In the genomic region with DNA sequence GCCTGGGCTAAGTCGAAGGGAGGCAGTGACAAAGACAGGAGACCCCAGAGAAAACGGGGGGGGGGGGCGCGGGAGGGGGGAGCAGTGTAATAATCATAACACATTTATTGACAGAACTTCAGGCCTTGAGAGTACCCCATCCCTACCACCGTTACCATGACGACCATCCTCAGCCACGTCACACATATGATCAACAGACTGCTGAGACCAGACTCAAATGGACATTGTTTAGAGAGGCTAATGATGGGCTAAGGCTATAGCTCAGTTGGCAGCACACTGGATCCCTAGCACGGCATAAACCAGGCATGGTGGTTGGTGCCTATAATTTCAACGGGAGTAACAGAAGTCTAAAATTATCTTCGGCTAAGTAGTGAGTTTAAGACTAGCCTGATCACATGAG, we compare ENCODE assay signal across 12 mouse cellular contexts.
DNase-seq lines count a peak whose midpoint lies in the region; ATAC-seq lines count a peak whose summit lies in the region.
"Had no signal": no experiment of that assay in that cellular context is flagged by ENCODE, and none has a peak within 500 bp of the region (broad histone marks: within the 10 kb centered on the region; RNA-seq: fewer than 3 reads in every experiment).

No protein-coding gene starts in this region.

- no peaks in the 10 kb centered on the region for H3K27me3 ChIP-seq in forebrain, embryonic 16.5 days (replicated peaks; ENCODE audit: control insufficient read depth, insufficient read depth, low read length)
- peaks cover 23% of the 10 kb centered on the region for H3K27me3 ChIP-seq in midbrain, embryonic 12.5 days
- H3K27me3 ChIP-seq: heart, embryonic 13.5 days; intestine, embryonic 15.5 days had no signal

- no peak overlapping the region for H3K4me3 ChIP-seq in forebrain, embryonic 16.5 days (replicated peaks; ENCODE audit: low read length)
- H3K4me3 ChIP-seq in midbrain, embryonic 12.5 days = no peak overlapping the region
- H3K4me3 ChIP-seq: heart, embryonic 13.5 days; intestine, embryonic 15.5 days had no signal

- no peak overlapping the region; the same call in 1 of the 2 replicates for H3K9ac ChIP-seq in forebrain, embryonic 16.5 days (replicated peaks; ENCODE audit: low read depth, low read length)
- no peak overlapping the region for H3K9ac ChIP-seq in midbrain, embryonic 12.5 days (replicated peaks)
- H3K9ac ChIP-seq: heart, embryonic 13.5 days; intestine, embryonic 15.5 days had no signal

- peak; percentile 31 for DNase-seq in embryo, embryonic 10 days (ENCODE audit: low spot score)
- DNase-seq in embryo, embryonic 10.5 days (ENCODE audit: low spot score) = no peak
- peak; percentile 24 for DNase-seq in brain, adult 2 months (ENCODE audit: low read depth, low spot score)
- DNase-seq in frontal cortex, postnatal 14 days (ENCODE audit: low spot score in 2 of 2) = no peak
- no peak for DNase-seq in kidney, adult 9 months
- DNase-seq in urinary bladder, postnatal 25 days (ENCODE audit: low spot score) = no peak
- DNase-seq: thymus, adult 18-20 months had no signal

- peaks cover 29% of the 10 kb centered on the region for H3K4me1 ChIP-seq in forebrain, embryonic 16.5 days (replicated peaks; ENCODE audit: control insufficient read depth, insufficient read depth, low read length)
- H3K4me1 ChIP-seq in midbrain, embryonic 12.5 days = peaks cover 39% of the 10 kb centered on the region
- H3K4me1 ChIP-seq: intestine, embryonic 15.5 days had no signal

- WGBS in forebrain, embryonic 16.5 days = 33% methylated on average over 10 of the region's 10 CpGs
- 54% methylated on average over 10 of the region's 10 CpGs for WGBS in midbrain, embryonic 12.5 days

- peak; percentile 39 for ATAC-seq in forebrain, embryonic 16.5 days
- peak; percentile 42 for ATAC-seq in midbrain, embryonic 12.5 days (ENCODE audit: low FRiP score, low read depth)
- ATAC-seq: intestine, embryonic 15.5 days had no signal

- H3K27ac ChIP-seq in forebrain, embryonic 16.5 days (ENCODE audit: low read length) = peak overlapping the region; percentile 64; the same call in 1 of the 2 replicates
- peak overlapping the region; percentile 30; the same call in 1 of the 2 replicates for H3K27ac ChIP-seq in midbrain, embryonic 12.5 days (replicated peaks)
- H3K27ac ChIP-seq: heart, embryonic 13.5 days; intestine, embryonic 15.5 days had no signal

- H3K4me2 ChIP-seq in forebrain, embryonic 16.5 days (ENCODE audit: low read length) = no peak overlapping the region
- H3K4me2 ChIP-seq in midbrain, embryonic 12.5 days (replicated peaks) = no peak overlapping the region
- H3K4me2 ChIP-seq: heart, embryonic 13.5 days; intestine, embryonic 15.5 days had no signal

- H3K36me3 ChIP-seq in forebrain, embryonic 16.5 days (ENCODE audit: control insufficient read depth, insufficient read depth) = no peaks in the 10 kb centered on the region
- no peaks in the 10 kb centered on the region for H3K36me3 ChIP-seq in midbrain, embryonic 12.5 days
- H3K36me3 ChIP-seq: G1E; heart, embryonic 13.5 days; intestine, embryonic 15.5 days had no signal

- no peaks in the 10 kb centered on the region for H3K9me3 ChIP-seq in forebrain, embryonic 16.5 days (ENCODE audit: control insufficient read depth, low read length)
- no peaks in the 10 kb centered on the region for H3K9me3 ChIP-seq in midbrain, embryonic 12.5 days
- H3K9me3 ChIP-seq: G1E; heart, embryonic 13.5 days; intestine, embryonic 15.5 days had no signal

Comparison
In these comparisons a context has a peak if more than half of its experiments do, and no peak if none do; other contexts are left out.
1. DNase-seq: peak in embryo, embryonic 10 days (single experiment) and brain, adult 2 months (single experiment); none in embryo, embryonic 10.5 days (single experiment), frontal cortex, postnatal 14 days (0 of 2), kidney, adult 9 months (single experiment) and urinary bladder, postnatal 25 days (single experiment).